Mouse (Mus musculus): ENCODE data around the gene Ms4a10. TPM values are rescaled to one million over a fixed set of nuclear protein-coding genes. Genes with fewer than 3 reads are reported as not detected.

Gene Ms4a10
- total and polyA plus RNA-seq, 3 experiments = not detected

GRCm38 (mm10) chr19:10937110-10937563, 37.3 kb downstream of the Ms4a10 start, which contains the start of gene Ptgdr2:
Gene Ptgdr2, plus strand, starts transcription at chr19:10937160.
- Histone ChIP-seq H3K79me2 (ENCODE audit: control insufficient read depth, insufficient read depth, low read length, poor library complexity) (no peaks in the 10 kb centered on the region), H3K4me1 (ENCODE audit: control insufficient read depth in 1 of 2, insufficient read depth in 2 of 2, low read length in 2 of 2) (peaks cover 10 to 32% of the 10 kb centered on the region in 2 experiments), H3K4me3 (ENCODE audit: control insufficient read depth in 1 of 2, insufficient read depth in 1 of 2, low read depth in 2 of 2, low read length in 2 of 2) (0 out of 4 replicates have a peak within 1 kb of the TSS, but pooled peaks of 1 of the 2 experiments have one; percentile 4), H3K27me3 (ENCODE audit: control insufficient read depth in 1 of 2, insufficient read depth in 2 of 2, low read length in 2 of 2) (no peaks in the 10 kb centered on the region), H3K27ac (ENCODE audit: control insufficient read depth, low read depth, low read length) (peak within 1 kb of the TSS; percentile 54), H3K9ac (ENCODE audit: control insufficient read depth, low read depth, low read length, poor library complexity, severe bottlenecking) (no peak within 1 kb of the TSS), H3K36me3 (ENCODE audit: control insufficient read depth in 1 of 2, insufficient read depth in 2 of 2, low read length in 2 of 2) (peaks cover 0 to 20% of the 10 kb centered on the region in 2 experiments; a peak in 2 of 4 replicates), H3K9me3 (replicated peaks; ENCODE audit: insufficient read depth, low read length) (no peaks in the 10 kb centered on the region)
- peak; percentile 74 for DNase-seq (ENCODE audit: low read depth, low spot score)
- TF ChIP-seq ZMIZ1 (IDR thresholded peaks at IDR 0.05; ENCODE audit: low read depth, low read length) (no peak), ETS1 (IDR thresholded peaks at IDR 0.05; ENCODE audit: low read depth, low read length) (no peak), UBTF (IDR thresholded peaks at IDR 0.05; ENCODE audit: borderline replicate concordance, insufficient read depth, low read depth, low read length) (no peak), ZC3H11A (IDR thresholded peaks at IDR 0.05; ENCODE audit: low read depth, low read length) (no peak), KAT2A (conservative IDR thresholded peaks at IDR 0.05; ENCODE audit: low read depth, low read length) (no peak), POLR2AphosphoS2 (IDR thresholded peaks at IDR 0.05; ENCODE audit: low read length) (no peak), SMC3 (IDR thresholded peaks at IDR 0.05; ENCODE audit: low read depth, low read length) (no peak), MAX (IDR thresholded peaks at IDR 0.05; ENCODE audit: low read length) (no peak), NRF1 (IDR thresholded peaks at IDR 0.05; ENCODE audit: insufficient read depth, low read depth, low read length, poor library complexity, severe bottlenecking) (no peak), USF2 (IDR thresholded peaks at IDR 0.05; ENCODE audit: borderline replicate concordance in 1 of 2, insufficient read depth in 1 of 2, low read depth in 1 of 2, low read length in 2 of 2) (no peak), MAZ (IDR thresholded peaks at IDR 0.05; ENCODE audit: low read depth, low read length) (no peak), TCF12 (IDR thresholded peaks at IDR 0.05; ENCODE audit: low read depth, low read length) (0 out of 2 replicates have a peak, but pooled peaks have one; percentile 35), EP300 (IDR thresholded peaks at IDR 0.05; ENCODE audit: low read depth in 1 of 2, low read length in 2 of 2) (peak; percentile 46 to 58; a peak in 3 of 4 replicates), TAL1 (IDR thresholded peaks at IDR 0.05; ENCODE audit: low read length) (0 out of 2 replicates have a peak, but pooled peaks have one; percentile 20), MEF2A (IDR thresholded peaks at IDR 0.05; ENCODE audit: extremely low read depth, insufficient replicate concordance, low read depth, low read length, poor library complexity, severe bottlenecking) (no peak), POLR2A (IDR thresholded peaks at IDR 0.05; ENCODE audit: control insufficient read depth in 1 of 2, insufficient read depth in 1 of 2, low read depth in 1 of 2, low read length in 2 of 2, poor library complexity in 1 of 2) (no peak), GATA1 (IDR thresholded peaks at IDR 0.05; ENCODE audit: low read depth, low read length) (peak; percentile 75), MYC (IDR thresholded peaks at IDR 0.05; ENCODE audit: low read depth, low read length) (no peak), SIN3A (IDR thresholded peaks at IDR 0.05; ENCODE audit: low read length) (no peak), ZNF384 (IDR thresholded peaks at IDR 0.05; ENCODE audit: low read depth, low read length) (no peak)
